Mouse (Mus musculus) layer of hippocampus, adult 9-11 months (tissue): ENCODE results near the gene Iffo1.
"Not testable (repeated sequence)": the region's sequence is repeated elsewhere in the genome, so short reads cannot be mapped to it uniquely, and the experiment has no call there.

ENCODE experiments used
- DNase-seq: peaks from one replicate; pipeline ENCODE4 v3.0.0; 2022

The Iffo1 gene

DNA sequence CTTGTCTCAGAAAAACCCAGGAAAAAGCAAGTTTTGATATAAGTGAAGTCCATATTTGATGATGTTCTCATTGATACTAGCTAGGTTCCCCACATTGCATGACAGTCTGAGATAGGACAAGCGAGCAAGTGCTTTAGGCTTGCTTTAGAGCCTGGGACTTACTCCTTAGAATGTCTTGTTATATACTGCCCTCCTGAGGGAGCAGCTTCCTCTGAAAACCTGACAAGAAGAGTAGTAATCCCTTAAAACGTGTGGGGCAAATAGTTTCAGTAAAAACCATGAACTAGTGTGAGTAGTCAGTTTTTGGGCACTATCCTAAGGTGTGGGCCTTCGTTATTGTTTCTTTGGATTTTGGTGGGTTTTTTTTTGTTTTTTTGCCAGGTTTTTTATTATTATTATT is 1.9 kb upstream of the Iffo1 start:
- no peak for DNase-seq

DNA sequence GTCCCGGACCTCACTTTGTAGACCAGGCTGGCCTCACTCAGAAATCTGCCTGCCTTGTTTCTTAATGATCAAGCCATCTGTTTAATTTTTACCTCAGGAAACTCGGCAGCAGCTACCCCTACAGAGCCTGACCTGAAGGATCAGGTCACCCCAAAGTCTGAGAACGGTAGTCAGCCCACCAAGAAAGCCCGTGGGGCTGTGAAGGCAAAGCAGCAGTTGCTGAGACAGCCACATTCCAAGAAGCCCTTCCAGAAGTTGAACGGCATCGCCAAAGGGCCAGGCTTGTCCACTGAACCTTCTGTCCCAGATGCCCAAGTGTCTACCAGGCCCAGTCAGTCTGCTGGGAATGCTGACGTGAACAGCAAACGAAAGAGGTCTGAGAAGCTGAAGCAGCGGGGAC is 1.1 kb upstream of the Iffo1 start:
- no peak for DNase-seq

DNA sequence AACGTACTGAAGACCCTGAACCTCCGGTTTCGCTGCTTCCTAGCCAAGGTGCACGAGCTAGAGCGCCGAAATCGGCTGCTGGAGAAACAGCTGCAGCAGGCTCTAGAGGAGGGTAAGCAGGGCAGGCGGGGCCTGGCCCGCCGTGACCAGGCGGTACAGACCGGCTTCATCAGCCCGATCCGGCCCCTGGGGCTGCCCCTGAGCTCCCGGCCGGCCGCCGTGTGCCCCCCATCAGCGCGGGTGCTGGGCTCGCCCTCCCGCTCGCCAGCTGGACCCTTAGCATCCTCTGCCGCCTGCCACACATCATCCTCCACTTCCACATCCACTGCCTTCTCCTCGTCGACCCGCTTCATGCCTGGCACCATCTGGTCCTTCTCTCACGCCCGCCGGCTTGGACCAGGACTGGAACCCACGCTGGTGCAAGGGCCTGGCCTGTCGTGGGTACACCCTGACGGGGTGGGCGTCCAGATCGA is 474 bp downstream of the Iffo1 start:
- no peak for DNase-seq

DNA sequence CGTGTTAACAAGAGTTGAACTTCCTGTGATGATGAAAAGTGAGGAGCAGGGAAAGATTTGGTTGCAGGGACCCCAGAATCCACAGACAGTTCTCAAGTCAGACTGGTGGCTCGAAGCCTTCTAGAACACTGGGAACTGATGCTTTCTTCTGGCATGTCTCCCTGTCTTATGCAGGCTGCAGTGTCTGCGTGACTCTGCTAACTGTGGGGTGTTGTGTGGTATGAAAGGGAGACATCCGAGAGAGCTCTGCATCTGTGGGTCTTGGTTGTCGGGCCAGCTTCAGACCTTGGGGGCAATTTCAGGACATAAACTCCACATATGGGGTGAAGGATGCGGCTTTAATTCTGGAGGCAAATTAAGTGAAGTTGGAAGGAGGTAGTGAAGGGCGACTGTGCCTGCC is 1.1 kb downstream of the Iffo1 start:
- no peak for DNase-seq

DNA sequence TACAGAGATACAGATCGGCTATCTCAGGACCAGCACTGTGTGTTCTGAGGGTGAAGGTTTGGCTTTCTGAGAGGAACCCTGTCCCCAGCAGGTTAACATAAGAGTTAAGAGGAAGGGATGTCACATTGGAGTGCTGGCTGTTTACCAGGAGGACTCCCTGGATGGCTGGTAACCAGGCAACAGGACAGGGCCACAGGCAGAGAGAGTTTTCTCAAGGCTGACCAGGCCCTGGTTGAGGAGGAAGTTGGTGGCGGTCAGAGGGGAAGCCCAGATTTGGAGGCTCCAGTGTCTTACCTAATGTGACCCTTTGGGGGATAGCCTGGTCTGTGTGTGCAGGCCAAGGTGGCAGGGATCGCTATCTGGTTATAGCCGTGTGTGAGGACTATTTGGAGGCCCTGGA is 1.8 kb downstream of the Iffo1 start:
- peak; percentile 85 for DNase-seq

DNA sequence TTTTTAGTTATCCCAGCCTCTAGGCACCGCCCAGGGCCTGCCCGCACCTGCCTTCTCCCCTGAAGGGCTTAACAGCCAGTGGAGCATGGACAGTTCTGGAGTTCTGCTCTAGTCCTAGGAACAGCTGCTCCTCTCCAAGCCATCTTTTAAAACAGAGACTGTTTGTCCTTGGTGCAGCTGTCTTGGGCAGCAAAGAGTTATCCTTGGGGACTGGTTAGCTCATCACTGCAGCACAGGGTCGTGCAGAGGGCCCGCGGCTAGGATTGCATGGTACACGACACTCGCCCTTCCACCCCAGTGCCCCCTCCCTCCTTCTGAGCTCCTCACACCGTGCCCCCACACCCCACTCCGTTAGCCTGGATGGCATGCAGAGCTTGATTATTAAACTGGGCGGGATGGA is 2.3 kb downstream of the Iffo1 start:
- DNase-seq, result no peak

DNA sequence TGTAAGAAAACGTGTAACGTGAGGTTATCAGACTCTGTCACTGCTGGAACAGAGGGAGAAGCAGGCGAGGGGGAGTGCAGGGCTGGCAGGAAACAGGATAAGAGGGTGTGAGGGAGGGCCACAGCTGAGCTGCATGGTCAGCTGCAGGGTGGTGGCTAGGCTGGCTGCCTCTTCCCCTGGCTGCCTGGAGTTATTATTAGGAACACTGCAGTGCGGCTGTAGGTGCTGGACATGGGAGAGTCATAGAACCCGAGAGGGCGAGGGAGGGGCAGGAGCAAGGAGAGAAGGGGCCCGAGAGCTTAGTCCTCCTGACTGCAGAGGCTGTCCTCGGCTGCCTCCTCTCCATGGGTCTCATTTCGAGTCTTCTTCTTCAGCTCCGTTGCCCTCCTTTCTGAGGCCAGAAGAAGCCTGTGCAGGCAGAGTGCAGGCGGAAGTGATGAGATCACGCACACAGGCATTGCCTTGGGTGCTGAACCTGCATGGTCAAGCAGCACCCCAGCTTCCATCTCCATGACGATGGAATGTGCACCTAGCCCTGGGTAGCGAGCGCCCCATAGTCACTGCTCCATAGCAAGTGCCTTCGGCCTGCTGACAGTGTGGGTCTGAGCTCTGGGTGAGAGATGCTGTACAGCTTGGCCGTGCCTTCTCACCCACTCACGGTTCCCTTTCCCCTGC is 3.3 kb downstream of the Iffo1 start:
- DNase-seq, result peak; percentile 83

DNA sequence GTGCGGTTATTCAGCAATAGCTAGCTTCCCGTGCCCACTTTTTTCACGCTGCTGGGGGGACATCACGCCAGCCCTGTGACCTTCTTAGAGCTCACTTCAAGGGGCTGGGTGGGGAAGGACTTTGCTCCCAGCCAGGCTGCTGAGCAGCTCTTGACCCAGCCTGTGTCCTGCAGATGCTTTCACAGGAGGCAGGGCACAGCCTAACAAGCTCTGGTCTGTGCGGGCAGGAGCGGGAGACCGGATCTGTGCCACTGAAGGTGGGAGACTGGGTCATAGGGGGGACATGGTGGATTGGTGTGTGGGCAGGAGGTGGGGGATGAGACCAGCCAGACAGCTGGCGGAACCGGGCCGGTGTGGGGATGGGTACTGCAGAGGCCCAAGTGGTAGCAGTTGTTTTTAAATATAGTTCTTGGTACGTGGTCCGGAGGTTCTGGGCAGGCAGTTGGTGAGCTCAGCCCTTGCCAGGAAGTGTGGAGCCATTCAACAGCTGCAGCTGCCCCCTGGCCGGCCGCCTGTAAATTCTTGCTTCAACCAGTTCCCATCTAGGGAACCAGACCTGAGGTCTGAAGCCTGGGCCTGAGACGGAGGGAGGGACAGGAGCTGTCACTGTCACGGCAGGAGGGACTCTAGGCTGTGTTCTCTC is 4.0 kb downstream of the Iffo1 start:
- peak; percentile 89 for DNase-seq

DNA sequence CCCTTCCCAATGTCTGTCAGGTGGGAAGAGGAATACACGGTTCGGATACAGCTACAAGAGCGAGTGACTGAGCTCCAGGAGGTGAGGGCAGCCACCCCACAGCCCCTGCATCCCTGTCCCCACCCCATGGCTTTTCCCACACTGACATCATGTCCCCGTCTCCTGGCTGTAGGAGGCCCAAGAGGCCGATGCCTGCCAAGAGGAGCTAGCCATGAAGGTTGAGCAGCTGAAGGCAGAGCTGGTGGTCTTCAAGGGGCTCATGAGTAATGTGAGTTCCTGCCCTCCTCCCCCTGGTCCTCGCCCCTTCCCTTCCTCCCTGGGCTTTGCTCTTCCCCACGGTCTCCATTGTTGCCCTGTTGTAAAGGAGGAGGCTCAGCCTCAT is 4.5 kb downstream of the Iffo1 start:
- DNase-seq, result no peak

DNA sequence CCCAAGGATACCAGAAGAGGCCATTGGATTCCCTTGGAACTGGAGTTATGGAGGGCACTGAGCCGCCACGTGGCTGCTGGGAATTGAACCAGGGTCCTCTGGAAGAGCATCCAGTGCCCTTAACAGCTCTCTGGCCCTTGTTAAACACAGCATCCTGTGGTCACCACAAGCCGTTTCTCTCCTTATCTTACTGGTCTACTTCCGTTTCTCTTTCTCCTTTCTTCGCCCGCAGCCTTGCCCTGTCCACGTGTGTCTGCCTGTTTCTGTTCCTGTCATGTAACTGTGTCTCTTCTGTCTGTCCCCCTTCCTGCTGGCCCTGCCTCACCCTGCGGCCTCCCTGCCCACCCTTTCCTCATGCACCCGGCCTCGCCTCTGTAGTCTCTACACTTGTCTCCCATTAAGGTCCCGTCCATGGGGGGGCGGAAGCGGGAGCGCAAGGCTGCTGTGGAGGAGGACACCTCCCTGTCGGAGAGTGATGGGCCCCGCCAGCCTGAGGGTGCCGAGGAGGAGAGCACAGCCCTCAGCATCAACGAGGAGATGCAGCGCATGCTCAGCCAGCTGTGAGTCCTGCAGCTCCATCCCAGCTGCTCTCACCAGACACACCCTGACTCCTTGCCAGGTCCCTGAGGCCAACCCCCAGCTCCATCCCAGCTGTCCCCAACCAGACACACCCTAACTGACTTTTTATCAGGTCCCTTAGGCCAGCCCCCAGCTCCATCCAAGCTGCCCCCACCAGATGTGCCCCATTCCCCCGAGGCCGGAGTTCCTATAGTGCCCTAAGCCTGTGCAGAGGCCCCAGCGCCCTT is 7.4 kb downstream of the Iffo1 start:
- peak; percentile 83 for DNase-seq

DNA sequence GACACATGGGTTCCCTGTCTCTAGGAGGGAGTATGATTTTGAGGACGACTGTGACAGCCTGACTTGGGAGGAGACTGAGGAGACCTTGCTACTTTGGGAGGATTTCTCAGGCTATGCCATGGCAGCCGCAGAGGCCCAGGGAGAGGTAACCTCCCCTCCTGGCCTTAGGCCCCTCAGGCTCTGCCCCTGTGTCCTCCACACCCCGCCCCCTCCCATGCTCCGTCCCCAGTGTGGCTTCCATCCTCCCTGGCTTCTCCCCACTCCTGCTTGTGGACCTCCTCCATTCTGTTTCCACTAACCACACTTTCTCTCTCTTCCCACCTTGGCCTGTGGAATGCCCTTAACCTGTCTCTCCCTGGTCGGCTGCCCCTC is 8.0 kb downstream of the Iffo1 start:
- DNase-seq, result no peak

DNA sequence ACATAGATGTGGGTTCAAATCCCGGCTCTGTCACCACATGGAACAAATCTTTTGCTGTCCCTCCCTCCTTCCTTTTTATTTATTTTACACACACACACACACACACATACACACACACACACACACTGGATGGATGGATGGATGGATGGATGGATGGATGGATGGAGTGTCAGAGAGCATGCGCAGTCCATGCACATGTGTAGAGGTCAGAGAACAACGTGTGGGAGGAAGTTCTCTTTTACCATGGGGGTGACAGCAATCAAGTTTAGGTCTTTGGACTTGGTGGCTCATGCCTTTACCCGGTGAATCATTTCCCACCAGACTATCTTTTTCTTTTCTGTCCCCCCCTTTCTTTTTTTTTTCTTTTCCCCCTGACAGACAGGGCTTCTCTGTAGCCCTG is 8.6 kb downstream of the Iffo1 start:
- DNase-seq, result no peak

DNA sequence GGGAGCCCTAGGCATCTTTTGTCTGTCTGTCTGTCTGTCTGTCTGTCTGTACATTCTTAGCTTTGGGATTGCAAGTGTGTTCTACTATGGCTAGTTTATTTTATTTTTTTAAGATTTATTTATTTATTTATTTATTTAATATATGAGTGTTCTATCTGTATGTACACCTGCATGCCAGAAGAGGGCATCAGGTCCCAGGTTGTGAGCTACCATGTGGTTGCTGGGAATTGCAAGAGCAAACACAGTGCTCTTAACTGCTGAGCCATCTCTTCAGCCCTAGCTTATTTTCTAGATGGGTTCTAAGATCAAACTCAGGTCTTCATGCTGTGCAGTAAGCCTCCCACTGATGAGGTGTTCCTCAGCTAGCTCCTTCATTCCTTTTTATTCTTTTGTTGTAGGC is 9.5 kb downstream of the Iffo1 start:
- DNase-seq, result no peak

DNA sequence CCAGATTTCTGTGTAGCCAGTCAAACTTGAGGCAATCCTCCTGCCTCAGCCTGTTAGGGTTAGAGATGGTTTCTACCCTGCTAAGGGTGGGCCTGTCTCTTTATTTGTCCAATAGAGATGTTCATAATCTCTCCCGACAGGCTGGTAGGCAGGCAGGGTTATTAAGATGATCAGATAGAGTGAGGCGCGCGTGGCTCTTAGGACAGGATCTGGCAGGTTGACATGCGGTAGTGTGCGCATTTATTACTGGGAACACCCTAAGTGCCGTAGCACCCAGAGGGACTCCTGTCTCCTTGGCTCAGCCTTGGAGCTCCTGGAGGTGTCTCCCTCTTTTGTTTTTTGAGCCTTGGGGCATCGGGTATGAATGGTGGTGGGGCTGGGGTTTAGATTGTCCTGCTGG is 10.2 kb downstream of the Iffo1 start:
- DNase-seq, result no peak

DNA sequence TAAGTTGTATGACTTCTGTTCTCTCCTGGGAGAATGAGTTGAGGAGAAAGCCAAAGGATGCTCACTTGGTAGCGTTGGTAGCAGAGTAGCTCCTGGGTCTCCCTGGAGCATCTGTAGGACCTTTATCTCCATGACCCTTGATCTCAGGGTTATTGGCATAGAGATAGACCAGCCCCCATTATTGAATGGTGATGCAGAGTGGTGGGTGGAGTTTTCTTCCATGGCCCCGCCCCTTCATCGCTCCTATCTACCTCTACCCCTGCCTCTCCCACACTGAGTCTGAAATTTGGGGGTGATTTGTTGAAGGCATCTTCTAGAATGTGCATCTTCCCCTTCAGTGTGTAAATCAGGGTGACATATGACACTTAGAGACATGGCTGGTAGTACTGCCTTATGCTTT is 11.4 kb downstream of the Iffo1 start:
- no peak for DNase-seq

DNA sequence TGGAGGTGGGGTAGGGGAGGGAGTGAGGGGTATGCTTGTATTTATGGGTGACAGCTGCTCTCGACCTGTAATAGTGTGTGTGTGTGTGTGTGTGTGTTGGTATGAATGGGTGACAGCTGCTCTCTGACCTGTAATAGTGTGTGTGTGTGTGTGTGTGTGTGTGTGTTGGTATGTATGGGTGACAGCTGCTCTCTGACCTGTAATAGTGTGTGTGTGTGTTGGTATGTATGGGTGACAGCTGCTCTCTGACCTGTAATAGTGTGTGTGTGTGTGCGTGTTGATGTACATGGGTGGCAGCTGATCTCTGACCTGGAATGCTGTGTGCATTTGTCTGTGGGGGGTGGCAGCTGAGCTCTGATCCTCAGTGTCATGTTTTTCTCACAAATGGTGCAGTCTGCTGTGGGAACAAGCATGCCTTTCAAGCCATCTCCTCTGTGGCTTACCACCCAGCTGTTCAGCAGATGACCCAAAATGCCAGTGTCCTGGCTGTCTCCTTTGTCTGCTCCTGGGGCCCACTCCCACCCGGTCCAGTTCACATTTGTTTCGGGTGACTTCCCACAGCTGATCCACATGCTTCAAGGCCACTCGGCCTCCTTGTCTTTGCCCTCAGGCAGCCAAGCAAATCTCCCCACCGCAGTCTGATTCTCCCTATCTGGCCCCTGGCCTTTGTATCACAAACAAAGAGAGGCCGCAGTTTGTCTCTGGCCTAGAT is 12.0 kb downstream of the Iffo1 start:
- DNase-seq, result no peak

DNA sequence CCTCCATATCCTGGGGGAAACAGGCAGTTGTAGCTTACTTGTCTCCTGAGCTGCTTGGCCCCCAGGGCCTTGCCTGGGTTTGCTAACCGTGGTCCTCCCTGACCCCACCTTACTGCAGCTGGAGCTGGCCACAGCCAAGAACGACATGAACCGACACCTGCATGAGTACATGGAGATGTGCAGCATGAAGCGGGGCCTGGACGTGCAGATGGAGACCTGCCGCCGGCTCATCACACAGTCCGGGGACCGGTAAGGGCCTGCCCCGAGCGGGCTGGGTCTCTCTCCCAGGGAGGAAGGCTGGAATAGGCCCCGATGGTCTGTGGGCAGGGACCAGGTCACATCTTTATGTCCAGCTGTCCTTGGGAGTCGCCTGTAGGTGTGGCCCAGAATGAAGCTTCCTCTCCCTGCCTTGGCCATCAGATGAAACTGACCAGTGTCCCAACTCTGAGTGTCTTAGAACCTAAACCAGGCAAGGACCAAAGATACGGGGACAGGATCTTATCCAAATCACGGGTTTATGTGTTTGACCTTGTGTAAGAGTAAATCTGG is 14.0 kb downstream of the Iffo1 start:
- DNase-seq, result no peak

DNA sequence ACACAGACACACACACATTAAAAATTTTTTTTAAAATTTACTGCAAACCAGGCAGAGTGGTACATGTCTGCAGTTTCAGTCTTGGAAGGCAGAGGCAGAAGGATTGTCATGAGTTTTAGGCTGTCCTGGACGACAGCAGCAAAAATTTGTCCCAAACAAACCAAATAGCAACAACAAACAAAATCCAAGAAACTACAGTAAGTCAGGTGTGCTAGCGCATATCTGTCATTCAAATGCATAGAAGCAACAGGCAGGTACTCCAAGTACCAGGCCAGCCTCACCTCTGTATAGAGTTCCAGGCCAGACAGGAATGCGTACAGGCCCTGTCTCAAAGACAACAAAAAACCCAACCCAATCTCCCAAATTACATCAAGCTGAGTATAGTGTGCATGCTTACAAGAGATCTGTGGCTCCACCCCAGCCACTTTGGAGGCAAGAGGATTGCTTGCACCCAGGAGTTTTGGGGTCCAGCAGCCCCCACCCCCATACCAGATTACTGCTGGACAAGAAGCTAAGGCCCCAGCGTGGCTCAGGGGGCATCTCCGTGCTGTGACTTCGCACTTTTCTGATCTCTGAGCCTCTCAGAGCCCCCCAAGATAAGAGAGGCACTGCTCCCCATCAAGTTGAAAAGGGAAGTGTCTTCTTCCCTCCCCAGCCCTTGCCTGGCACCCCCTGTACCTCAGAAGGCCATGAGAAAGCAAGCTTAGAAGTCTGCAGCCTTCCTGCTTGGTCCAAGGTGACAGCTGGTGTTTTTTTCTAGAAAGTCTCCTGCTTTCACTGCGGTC is 14.9 kb downstream of the Iffo1 start:
- DNase-seq, result no peak

DNA sequence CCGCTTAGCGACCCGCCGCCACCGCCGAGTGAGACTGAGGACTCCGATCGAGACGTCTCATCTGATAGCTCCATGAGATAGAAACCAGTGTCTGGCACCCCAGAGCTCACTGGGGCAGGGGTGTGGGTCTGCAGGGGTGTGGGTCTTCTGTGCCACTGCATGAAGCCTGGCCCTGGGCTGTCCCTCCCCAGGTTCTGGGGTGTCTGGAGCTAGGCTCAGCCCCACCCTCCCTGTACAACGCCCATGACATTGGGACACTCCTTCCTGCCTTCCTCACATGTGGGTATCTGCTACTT is 15.5 kb downstream of the Iffo1 start:
- DNase-seq, result no peak

DNA sequence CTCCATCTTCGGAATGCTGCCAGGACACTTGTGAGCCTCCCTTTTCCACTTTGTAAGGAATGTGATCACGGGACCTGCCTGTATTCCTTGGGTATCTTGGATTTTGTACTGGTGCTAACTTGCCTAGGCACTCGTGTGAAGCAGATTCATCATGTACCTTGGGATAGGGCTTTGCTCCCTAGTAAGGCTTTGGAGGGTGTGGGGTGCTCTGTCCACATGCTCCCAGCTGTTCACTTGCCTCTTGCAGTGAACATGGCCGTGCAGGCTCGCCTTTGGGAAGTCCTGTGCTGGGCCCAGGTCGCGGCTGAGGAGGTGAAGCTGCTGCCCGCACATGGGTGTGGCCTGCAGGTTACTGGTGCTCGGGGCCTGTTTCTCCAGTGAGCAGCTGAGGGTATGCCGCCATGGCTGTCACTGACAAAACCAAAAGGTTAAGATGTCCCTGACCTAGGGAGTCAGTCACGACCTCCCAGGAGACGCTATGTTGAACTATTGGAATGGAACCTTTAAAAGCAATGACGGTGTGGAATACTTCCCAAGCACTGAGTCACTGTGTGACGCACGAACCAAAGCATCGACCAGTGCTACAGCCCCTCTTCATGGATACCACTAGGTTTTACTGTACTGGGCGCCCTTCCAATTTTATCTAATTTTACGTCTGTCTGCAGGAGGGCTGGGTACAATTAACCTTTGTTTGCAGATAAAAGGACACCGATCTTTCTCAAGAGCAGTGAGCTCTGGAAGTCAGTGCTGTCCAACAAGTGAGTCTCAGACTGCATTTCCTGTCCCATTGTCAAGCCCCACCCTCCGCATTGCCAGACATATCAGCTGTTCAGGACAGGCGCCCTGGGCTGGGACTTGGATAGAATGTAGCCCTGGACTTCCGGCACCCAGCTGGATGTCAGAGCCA is 16.1 kb downstream of the Iffo1 start:
- no peak for DNase-seq

DNA sequence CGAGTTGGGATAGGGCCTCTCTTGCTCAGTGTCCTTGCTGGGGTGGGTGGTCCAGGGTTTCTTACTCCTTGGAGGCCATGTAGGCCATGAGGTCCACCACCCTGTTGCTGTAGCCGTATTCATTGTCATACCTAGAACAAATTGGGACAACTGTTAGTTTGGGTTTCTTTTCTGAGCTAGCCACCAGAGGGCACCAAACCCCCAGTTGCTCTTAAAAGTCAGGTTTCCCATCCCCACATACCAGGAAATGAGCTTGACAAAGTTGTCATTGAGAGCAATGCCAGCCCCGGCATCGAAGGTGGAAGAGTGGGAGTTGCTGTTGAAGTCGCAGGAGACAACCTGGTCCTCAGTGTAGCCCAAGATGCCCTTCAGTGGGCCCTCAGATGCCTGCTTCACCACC is 16.9 kb downstream of the Iffo1 start:
- not testable (repeated sequence) for DNase-seq
